Mouse (Mus musculus) CH12F3 (cell line): ENCODE data around the gene Dapl1.

Experiments used
- in situ Hi-C: fragments of 300-500 bp; cut with MboI; formaldehyde crosslinking; loops from 2 replicates; pipeline ENCODE4 v1.14.3; 2020; ENCODE audit warnings: low sequenced_read_pairs

The Dapl1 gene

DNA sequence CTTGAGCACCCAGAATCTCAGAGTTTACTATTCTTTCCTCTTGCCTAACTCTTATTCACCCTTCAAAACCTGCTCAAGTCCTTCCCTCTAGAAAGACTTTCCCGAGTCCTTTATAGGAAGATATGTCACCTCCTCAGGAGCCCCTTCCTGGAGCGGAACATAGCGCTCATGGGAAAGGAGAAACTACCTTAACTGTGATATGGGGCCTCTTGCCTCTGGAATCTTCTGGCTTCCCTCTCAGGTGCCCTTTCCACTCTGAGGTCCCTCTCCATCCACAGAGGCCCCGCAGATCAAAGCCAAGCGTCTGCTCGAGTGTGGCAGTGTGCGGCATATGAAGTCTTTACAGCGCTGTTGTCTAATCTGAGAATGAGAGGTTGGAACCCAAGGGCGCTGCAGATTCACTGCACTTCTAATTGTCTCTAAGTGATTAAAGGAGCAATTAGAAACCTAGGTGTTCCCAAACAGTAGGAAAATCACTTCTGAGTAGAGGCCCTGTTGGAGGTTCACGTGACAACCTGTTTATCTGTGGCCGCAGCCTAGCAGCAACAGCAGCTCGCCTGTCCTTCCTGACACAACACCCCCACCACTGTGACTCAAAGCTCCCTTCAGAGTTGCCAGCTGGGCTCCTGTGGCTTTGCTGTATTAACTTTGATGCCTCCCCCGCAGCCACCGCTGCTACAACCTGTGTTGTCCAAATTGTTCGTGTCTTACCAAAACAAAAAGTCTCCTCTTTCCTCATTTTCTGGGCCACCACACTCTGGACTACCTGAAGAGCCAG, 49.7 kb downstream of the Dapl1 start:
- in situ Hi-C loops = no loop called here

DNA sequence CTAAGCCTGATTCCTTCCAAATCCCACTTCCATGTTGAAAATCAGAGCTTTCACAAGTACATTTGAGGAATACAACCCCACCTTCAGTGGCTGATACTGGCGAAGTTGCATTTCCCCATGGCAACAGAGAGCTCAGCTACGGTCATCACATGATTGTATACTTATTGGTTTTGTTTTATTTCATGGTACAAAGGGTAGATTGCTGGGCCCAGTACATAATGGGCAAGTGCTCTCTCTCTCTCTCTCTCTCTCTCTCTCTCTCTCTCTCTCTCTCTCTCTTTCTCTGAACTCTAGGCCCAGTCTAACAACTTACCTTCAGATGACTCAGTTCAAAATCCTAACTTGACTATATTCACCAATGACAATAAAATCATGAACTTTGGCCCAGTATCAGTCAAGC, 52.5 kb downstream of the Dapl1 start:
- in situ Hi-C loops = no loop called here

DNA sequence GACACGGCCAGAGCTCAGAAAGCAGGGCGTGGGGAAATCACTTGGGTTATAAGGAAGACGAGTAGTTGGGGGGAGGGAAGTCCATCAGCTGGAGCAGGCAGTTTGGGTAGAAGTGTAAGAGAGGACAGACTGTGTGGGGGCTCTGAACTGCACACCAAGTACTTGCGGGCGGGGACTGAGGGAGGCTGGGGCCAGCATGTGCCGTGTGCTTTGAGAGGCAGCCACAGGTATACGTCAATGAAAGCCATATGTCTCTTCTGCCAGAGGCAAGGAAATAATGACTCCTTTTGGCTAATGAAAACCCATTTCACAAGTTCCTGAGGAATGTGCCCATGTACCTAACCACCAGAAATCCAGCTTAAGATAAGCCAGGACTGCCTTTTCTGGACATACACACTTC, 53.6 kb downstream of the Dapl1 start:
- in situ Hi-C loops = no loop called here

DNA sequence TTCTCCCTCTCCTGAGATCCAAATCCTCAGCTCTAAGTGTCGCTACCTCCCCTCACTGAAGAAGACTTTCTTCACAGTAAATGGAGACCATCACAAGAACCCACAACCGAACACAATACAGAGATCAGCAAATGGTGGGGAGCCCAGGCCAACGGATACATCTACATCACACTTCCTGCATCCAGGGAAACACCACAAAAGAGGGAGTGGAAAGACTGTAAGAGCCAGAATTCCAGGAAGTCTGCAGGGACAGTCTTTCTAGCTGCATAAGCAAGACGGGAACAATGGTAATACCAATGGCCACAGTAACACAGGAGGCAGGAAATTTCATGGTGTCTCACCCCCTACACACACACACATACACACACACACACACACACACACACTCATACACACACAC, 55.3 kb downstream of the Dapl1 start:
- in situ Hi-C loops = no loop called here

DNA sequence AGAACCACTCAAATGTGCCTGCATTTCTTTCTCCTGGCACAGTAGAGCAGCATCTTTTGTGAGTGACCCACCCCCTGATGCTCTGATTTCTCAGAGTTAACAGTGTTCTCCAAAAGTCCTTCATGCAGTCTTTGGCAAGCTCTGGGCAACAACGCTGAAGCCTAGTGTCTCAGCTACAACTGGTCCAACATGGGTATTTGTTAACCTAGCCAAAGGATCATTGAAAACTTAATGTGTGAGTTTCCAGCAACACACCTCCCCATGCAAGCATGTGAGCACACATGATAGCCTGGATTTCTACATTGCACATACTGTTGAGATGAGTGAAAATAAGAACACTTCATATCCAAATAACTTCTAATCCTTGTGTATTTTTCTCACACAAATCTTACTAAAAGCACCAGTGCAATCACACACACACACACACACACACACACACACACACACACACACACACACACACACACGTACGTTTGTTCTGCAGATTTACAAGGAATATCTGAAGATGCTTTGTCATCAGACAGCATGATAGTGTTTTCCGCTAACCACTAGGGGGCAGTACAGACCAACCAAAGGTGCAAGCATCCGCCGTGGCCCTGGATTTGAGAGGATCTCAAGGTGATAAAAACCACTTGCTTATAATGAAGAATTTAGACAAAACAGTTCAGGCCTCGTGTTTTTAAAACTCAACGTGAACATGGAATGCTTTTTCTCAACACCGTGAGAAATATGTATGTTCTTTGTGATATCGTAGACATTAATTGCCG, 56.9 kb downstream of the Dapl1 start:
- in situ Hi-C loops = no loop called here

DNA sequence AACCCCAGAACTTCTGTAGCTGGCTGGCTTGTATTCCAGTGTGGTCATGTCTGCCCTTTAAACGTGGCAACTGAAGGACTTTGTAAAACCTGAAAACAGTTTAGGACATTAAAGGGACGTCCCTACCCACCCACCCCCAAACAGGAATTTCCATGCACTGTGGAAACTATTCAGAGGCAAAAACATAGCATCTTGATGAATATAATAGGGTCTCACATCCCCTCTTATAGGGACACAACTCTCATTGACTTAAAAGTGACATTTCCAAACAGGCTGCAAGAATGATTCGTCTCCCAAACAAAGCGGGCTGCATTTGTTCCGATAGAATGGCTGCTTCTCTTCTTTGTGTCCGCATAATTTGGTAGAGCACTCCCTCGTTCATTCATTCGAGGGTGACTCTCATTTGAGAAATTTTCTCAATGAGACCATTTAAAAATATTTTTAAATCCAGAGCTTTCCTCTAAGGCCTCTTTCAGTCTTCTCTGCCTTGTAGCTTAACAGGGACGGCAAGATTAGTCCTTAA, 59.2 kb downstream of the Dapl1 start:
- in situ Hi-C loops = no loop called here

DNA sequence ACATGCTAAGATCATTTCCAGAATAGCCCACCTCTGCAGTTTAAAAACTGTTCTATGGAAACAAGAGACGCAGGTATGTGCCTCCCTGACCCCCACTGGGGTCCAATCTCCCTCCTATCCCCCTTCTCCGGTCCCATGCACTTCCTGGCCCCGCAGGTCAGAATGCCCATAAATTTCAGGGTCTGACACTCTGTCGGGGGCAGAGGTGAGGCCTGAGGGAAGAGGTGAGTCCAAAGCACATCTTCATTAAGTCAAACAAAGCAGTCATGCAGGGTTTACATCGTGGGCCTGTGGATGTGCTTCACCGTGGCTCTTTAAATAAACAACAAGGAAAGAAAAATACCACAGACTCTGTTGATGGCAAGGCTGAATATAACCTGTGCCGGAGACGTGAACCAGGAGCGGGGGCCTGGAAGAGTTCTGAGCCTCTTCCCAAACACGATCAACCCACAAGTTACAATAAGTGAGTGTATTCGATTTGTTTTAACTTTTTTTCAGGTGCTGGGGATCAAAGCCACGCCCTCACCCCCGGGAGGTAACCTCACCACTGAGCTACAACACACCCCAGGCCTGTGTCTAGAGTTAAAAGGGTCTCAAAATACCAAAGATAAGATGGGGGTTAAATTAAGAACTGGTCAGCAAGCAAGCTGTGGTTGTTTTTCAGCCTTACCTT, 59.9 kb downstream of the Dapl1 start:
- in situ Hi-C loops = no loop called here

DNA sequence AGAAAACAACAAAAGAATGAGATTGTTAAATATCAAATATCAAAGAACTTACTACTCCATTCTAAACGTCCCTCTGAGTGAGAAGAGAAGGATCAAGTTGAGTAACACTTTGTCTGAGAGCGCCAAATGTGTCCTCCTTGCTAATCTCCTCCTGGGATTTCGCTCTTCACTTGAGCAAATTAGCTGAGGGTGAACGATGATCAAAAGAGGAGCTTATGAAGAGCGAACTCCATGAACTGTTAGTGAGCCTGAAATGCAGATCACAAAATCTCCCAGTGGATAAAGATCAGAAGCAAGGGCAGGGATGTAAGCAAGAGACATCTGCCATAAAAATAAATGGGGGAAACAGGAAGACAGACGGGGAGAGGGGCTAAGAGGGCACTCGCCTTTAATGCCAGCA, 60.5 kb downstream of the Dapl1 start:
- in situ Hi-C loops = no loop called here

DNA sequence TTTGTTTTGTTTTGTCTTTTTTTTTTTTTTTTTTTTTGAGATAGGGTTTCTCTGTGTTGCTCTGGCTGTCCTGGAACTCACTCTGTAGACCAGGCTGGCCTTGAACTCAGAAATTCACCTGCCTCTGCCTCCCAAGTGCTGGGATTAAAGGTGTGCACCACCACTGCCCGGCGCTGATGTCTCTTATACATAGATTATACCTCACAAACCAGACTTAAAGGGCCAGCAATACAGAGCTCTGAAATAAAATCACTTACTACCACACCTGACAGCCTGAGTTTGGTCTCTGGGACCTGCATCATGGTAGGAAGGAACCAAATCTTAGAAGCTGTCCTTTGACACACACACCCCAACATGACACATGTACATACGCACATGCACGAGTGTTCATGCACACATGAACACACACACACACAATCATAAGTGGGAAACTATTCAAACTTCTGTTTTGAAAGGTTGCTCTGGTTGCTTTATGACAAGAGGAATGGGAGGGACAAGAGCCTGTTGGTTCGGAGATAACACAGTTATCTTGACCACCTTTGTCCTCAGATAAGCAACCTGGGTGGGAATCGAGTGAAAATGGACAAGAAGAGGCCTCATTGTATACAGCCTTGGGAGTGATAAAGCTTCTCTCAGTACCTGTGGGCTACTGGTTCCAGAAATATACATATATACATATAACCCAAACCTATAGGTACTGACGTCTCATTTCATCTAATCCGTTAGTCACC, 63.1 kb downstream of the Dapl1 start:
- in situ Hi-C loops = no loop called here

DNA sequence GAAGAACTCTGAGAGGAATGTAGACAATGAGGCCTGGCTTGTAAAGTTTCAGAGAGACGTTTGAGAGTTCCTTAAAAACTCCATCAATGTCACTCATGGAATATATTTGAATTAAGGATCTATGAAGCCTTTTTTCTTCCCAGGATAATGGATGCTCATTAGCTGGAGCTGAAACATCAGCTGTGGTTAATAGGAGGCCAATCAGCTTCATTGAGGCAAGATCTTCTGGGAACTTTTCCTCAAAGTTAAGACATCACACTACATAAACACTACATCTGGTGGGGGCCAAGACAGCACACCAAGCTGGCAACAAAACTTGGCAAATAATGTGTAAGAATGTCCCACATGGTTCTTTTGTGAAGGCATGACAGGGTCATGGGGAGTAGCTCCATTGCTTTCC, 68.3 kb downstream of the Dapl1 start:
- in situ Hi-C loops = no loop called here

DNA sequence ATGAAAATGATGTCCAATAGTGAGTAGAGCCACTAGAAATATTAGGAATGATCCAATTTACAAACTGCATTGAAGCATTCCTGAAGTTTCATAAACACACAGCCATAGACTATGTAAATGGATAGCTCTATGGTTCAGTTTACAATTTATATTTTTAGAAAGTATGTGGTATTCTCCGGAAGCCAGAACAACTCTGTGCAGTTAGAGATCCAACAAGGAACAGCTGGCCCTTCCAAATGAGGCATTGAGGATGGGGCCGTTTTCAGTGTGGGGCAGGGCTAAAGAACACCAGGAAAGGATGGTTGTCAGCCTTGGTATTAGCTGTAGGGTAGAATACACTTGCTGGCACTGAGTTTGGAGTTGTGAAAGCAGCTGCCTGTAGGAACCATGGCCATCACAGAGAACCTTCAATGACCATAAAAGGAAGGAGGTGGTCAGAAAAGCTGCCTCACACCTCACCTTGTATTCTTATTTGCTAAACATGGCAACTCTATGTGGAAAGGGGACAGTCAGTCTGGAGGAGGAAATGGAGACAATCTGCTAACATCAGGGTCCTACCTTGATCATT, 70.0 kb downstream of the Dapl1 start:
- in situ Hi-C loops = no loop called here
